Mouse (Mus musculus) heart, postnatal 10 days (tissue): ENCODE results near the gene Coro6. TPM values are rescaled to one million over a fixed set of nuclear protein-coding genes. Genes with fewer than 3 reads are reported as not detected.

Source experiments
- total RNA-seq, 2 experiments: library from RNA; stranded (reverse); gene quantifications; 2 replicates each; pipeline ENCODE4 v1.2.3; 2021

Gene Coro6
- total RNA-seq, 2 experiments from 2014 or later: 196 to 202 TPM

Other genes with a start within 250 kb of the Coro6 start
- 10 to 100 TPM; 97.0 to 97.2 TPM for gene Ssh2, start 246.1 kb upstream of the Coro6 start, total RNA-seq
- 10 to 100 TPM; 12.8 to 15.0 TPM for gene Ankrd13b, start 27.3 kb downstream of the Coro6 start, total RNA-seq
- gene Git1, start 31.2 kb downstream of the Coro6 start, total RNA-seq: 10 to 100 TPM; 64.5 to 65.1 TPM
- 1 to 10 TPM; 1.7 to 4.5 TPM for gene Abhd15, start 52.7 kb downstream of the Coro6 start, total RNA-seq
- 10 to 100 TPM; 11.8 to 12.9 TPM for gene Trp53i13, start 53.6 kb downstream of the Coro6 start, total RNA-seq
- gene Gm10392, start 56.8 kb downstream of the Coro6 start, total RNA-seq: not detected
- gene Taok1, start 145.4 kb downstream of the Coro6 start, total RNA-seq: 10 to 100 TPM; 64.3 to 67.1 TPM
- gene Nufip2, start 223.7 kb downstream of the Coro6 start, total RNA-seq: 10 to 100 TPM; 60.1 to 63.1 TPM